Mouse (Mus musculus) kidney, postnatal 0 days (tissue): Measurements from ENCODE around the gene Adamts7. TPM values are rescaled to one million over a fixed set of nuclear protein-coding genes. Genes with fewer than 3 reads are reported as not detected.

Experiments
- ATAC-seq: fragments of 200-750 bp; cut with Nextera tagmentation; replicated peaks from 2 replicates; pipeline ENCODE4 v1.8.0; 2017; ENCODE audit warnings: low read depth, moderate number of reproducible peaks, moderate TSS enrichment, moderate library complexity; ENCODE audit not compliant: low FRiP score
- DNase-seq: peaks from one replicate; pipeline ENCODE4 v3.0.0-alpha.2; 2016; ENCODE audit warnings: low spot score
- H3K27ac ChIP-seq: fragments of 300-500 bp; sonication (generic); 2 replicates; pipeline ENCODE4 v1.5.1; 2014; ENCODE audit warnings: mild to moderate bottlenecking
- H3K27me3 ChIP-seq: fragments of 300-500 bp; sonication (generic); 2 replicates; pipeline ENCODE4 v1.6.1; 2014; ENCODE audit warnings: low read length, mixed read lengths; ENCODE audit not compliant: insufficient read depth
- H3K36me3 ChIP-seq: fragments of 300-500 bp; sonication (generic); 2 replicates; pipeline ENCODE4 v1.6.1; 2014; ENCODE audit warnings: low read length, mixed read lengths; ENCODE audit not compliant: insufficient read depth
- H3K4me1 ChIP-seq: fragments of 300-500 bp; sonication (generic); replicated peaks from 2 replicates; pipeline ENCODE4 v1.6.1; 2014; ENCODE audit warnings: antibody characterized with exemption, low read length, mixed read lengths; ENCODE audit not compliant: insufficient read depth
- H3K4me2 ChIP-seq: fragments of 300-500 bp; sonication (generic); 2 replicates; pipeline ENCODE4 v1.6.1; 2014; ENCODE audit warnings: mild to moderate bottlenecking, low read length, moderate library complexity, mixed read lengths
- H3K4me3 ChIP-seq: fragments of 300-500 bp; sonication (generic); replicated peaks from 2 replicates; pipeline ENCODE4 v1.5.1; 2014; ENCODE audit warnings: low read depth, low read length
- H3K9ac ChIP-seq: fragments of 300-500 bp; sonication (generic); 2 replicates; pipeline ENCODE4 v1.6.1; 2014; ENCODE audit warnings: low read depth, low read length
- H3K9me3 ChIP-seq: fragments of 300-500 bp; sonication (generic); replicated peaks from 2 replicates; pipeline ENCODE4 v1.6.1; 2016; ENCODE audit warnings: low read length, inconsistent platforms, mixed read lengths
- CTCF ChIP-seq: IDR thresholded peaks from 2 replicates; pipeline ENCODE4 v1.5.1; 2016; ENCODE audit warnings: antibody characterized with exemption, low read depth, mild to moderate bottlenecking, moderate library complexity
- WGBS: fragments of 180-500 bp; shearing (Covaris S2); extraction: QIAGEN DNeasy Blood & Tissue Kit; methylation state at CpG from one replicate; pipeline ENCODE4 v1.1.7; 2014; 5-methylcytosine and 5-hydroxymethylcytosine counted together
- polyA plus RNA-seq: library from polyadenylated mRNA; unstranded; fragments of >200 nt; fragmentation: Nextera tagmentation; extraction: Ambion mirVana; gene quantifications from 2 replicates; pipeline ENCODE4 v1.2.1, GENCODE M21; 2015

Adamts7 gene
- polyA plus RNA-seq, 1 experiment from 2014 or later: 11.6 TPM

GRCm38 (mm10) chr9:90206500-90206899 lies 43.6 kb downstream of the Adamts7 start:
- H3K27me3 ChIP-seq: no peaks in the 10 kb centered on the region
- WGBS: 54% methylated on average over 2 of the region's 2 CpGs
- peak; percentile 93 for TF ChIP-seq CTCF
- no peaks in the 10 kb centered on the region for H3K4me1 ChIP-seq
- no peak overlapping the region for H3K9ac ChIP-seq
- DNase-seq (peak; percentile 85), ATAC-seq (peak; percentile 42; the same call in 1 of the 2 replicates)
- no peaks in the 10 kb centered on the region for H3K9me3 ChIP-seq
- no peak overlapping the region for H3K4me2 ChIP-seq
- H3K27ac ChIP-seq: no peak overlapping the region
- peaks cover 23% of the 10 kb centered on the region; the same call in 1 of the 2 replicates for H3K36me3 ChIP-seq
- H3K4me3 ChIP-seq: no peak overlapping the region

- no peaks in the 10 kb centered on the region for H3K4me1 ChIP-seq
- no peaks in the 10 kb centered on the region for H3K27me3 ChIP-seq
- H3K4me3 ChIP-seq: no peak overlapping the region
- 76% methylated on average over 8 of the region's 8 CpGs for WGBS
- no peak for TF ChIP-seq CTCF
- peaks cover 23% of the 10 kb centered on the region; the same call in 1 of the 2 replicates for H3K36me3 ChIP-seq
- H3K27ac ChIP-seq: no peak overlapping the region
- no peak overlapping the region for H3K4me2 ChIP-seq
- ATAC-seq (no peak), DNase-seq (no peak)
- H3K9ac ChIP-seq: no peak overlapping the region
- no peaks in the 10 kb centered on the region for H3K9me3 ChIP-seq
These were observed 44.9 kb downstream of the Adamts7 start for GRCm38 (mm10) chr9:90207808-90208207.

- Histone ChIP-seq H3K27ac (no peak overlapping the region), H3K4me2 (no peak overlapping the region), H3K9ac (no peak overlapping the region), H3K4me3 (no peak overlapping the region), H3K27me3 (no peaks in the 10 kb centered on the region), H3K36me3 (peaks cover 22% of the 10 kb centered on the region; the same call in 1 of the 2 replicates), H3K4me1 (no peaks in the 10 kb centered on the region), H3K9me3 (no peaks in the 10 kb centered on the region)
- DNase-seq: no peak
- 84% methylated on average over 6 of the region's 6 CpGs for WGBS
- no peak for TF ChIP-seq CTCF
- no peak for ATAC-seq
These were observed 45.8 kb downstream of the Adamts7 start for GRCm38 (mm10) chr9:90208655-90209054.

GRCm38 (mm10) chr9:90213127-90213526 lies 50.3 kb downstream of the Adamts7 start:
- Histone ChIP-seq H3K4me2 (no peak overlapping the region), H3K36me3 (peaks cover 13% of the 10 kb centered on the region; the same call in 1 of the 2 replicates), H3K9ac (no peak overlapping the region), H3K4me1 (no peaks in the 10 kb centered on the region), H3K4me3 (no peak overlapping the region), H3K27me3 (no peaks in the 10 kb centered on the region), H3K9me3 (no peaks in the 10 kb centered on the region), H3K27ac (no peak overlapping the region)
- 84% methylated on average over 3 of the region's 3 CpGs for WGBS
- DNase-seq: no peak
- ATAC-seq: no peak
- TF ChIP-seq CTCF: no peak

GRCm38 (mm10) chr9:90216259-90217001 lies 53.6 kb downstream of the Adamts7 start:
- DNase-seq: no peak
- Histone ChIP-seq H3K27me3 (no peaks in the 10 kb centered on the region), H3K36me3 (peaks cover 10% of the 10 kb centered on the region; the same call in 1 of the 2 replicates), H3K4me1 (no peaks in the 10 kb centered on the region), H3K27ac (no peak overlapping the region), H3K4me2 (no peak overlapping the region), H3K9ac (no peak overlapping the region), H3K9me3 (no peaks in the 10 kb centered on the region), H3K4me3 (no peak overlapping the region)
- no peak for TF ChIP-seq CTCF
- WGBS: 71% methylated on average over 11 of the region's 11 CpGs
- ATAC-seq: no peak

GRCm38 (mm10) chr9:90217501-90217900 lies 54.6 kb downstream of the Adamts7 start:
- no peak overlapping the region for H3K4me2 ChIP-seq
- TF ChIP-seq CTCF: no peak
- no peaks in the 10 kb centered on the region for H3K27me3 ChIP-seq
- 77% methylated on average over 4 of the region's 4 CpGs for WGBS
- H3K9ac ChIP-seq: no peak overlapping the region
- no peaks in the 10 kb centered on the region for H3K4me1 ChIP-seq
- H3K9me3 ChIP-seq: no peaks in the 10 kb centered on the region
- H3K4me3 ChIP-seq: no peak overlapping the region
- no peak overlapping the region for H3K27ac ChIP-seq
- DNase-seq (no peak), ATAC-seq (no peak)
- H3K36me3 ChIP-seq: peaks cover 10% of the 10 kb centered on the region; the same call in 1 of the 2 replicates

GRCm38 (mm10) chr9:90222275-90222674 lies 59.4 kb downstream of the Adamts7 start:
- no peak overlapping the region for H3K27ac ChIP-seq
- H3K4me1 ChIP-seq: no peaks in the 10 kb centered on the region
- H3K9ac ChIP-seq: no peak overlapping the region
- ATAC-seq (no peak), DNase-seq (no peak)
- H3K4me3 ChIP-seq: no peak overlapping the region
- no peak overlapping the region for H3K4me2 ChIP-seq
- peaks cover 8% of the 10 kb centered on the region; the same call in 1 of the 2 replicates for H3K36me3 ChIP-seq
- TF ChIP-seq CTCF: no peak
- no peaks in the 10 kb centered on the region for H3K9me3 ChIP-seq
- 89% methylated on average over 3 of the region's 3 CpGs for WGBS
- H3K27me3 ChIP-seq: no peaks in the 10 kb centered on the region
